Mouse (Mus musculus): Measurements from ENCODE around the gene Gng12.
"Not testable (repeated sequence)": the region's sequence is repeated elsewhere in the genome, so short reads cannot be mapped to it uniquely, and the experiment has no call there.

Gng12 gene

GRCm38 (mm10) chr6:66988363-66988762 is 92.2 kb downstream of the Gng12 start:
- in situ Hi-C loops (cut with MboI, MseI): no loop called here

GRCm38 (mm10) chr6:66989037-66989436 is 92.8 kb downstream of the Gng12 start:
- in situ Hi-C loops (cut with MboI, MseI): no loop called here

DNA sequence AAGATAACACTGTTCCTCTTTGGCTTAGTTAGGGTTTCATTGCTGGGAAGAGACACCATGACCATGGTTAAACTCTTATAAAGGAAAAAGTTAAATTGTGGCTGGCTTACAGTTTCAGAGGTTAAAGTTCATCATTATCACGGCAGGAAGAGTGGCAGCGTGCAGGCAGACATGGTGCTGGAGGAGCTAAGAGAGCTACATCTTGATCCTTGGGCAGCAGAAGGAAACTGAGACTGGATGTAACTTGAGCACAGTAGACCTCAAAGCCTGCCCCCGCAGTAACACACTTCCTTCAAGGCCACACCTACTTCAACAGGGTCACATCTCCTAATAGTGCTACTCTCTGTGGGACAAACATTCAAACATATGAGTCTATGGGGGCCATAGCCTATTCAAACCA is 93.3 kb downstream of the Gng12 start:
- in situ Hi-C loops (cut with MboI, MseI): no loop called here

DNA sequence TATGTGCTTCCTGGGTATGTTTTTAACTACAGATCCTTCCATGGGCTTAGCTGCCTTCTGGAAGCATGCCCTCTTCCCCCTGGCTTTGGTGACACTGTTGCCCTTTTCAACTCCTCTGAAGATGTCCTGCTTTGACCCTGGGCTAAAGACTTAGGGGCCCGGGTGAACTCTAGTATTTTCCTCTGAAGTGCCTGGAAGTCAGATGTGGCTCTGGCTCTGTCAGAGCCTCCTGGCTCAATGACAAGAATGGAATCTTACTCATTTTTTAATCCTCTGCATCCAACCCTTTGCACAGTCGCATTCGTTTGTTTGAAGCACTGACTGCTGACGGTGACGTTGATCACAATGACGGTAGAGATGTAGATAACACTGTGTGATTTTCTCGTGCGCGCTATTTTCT is 96.0 kb downstream of the Gng12 start:
- in situ Hi-C loops (cut with MboI, MseI): loop anchor here (10.0 kb wide), 1 partner anchor 1023 kb away; no protein-coding TSS in a partner anchor

DNA sequence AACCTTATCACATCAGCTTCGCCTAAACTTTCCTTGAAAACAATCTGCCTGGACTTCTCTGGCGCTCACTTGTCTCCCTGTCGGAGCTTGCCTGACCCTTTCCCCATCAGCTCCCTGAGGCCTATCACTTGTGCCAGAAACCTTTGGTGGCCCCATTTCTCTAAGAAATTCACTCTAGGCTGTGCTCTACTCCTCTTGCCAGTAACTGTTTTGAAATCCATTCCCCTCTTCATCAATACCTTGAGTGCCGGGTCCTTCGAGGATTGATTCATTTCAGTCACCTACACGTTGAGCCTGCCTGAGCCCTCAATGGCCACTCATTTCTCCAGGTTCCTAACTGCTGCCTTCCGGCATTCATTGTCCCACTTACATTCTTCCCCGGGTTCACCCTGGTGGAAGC is 96.6 kb downstream of the Gng12 start:
- in situ Hi-C loops (cut with MboI, MseI): loop anchor here (10.0 kb wide), 1 partner anchor 1022 kb away; no protein-coding TSS in a partner anchor

DNA sequence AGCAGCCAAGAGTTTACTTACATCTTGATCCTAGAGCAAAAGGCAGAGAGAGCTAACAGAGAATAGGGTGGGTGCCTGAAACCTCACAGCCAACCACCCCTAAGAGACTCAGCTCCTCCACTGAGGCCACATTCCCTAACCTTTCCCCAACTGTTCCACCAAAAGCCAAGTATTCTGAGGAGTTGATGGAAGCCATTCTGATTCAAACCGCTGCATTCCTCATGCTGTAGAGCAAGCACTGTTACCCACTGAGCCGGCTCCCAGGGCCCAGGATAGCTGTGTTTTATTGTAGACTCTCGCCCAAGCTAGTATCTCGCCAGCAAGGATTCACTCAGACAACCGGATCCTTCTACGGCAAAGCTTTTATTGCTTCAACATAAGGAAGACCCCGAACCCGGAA is 98.8 kb downstream of the Gng12 start:
- in situ Hi-C loops (cut with MboI, MseI): loop anchor here (10.0 kb wide), 1 partner anchor 1020 kb away; no protein-coding TSS in a partner anchor

GRCm38 (mm10) chr6:66995825-66996224 is 99.6 kb downstream of the Gng12 start:
- in situ Hi-C loops (cut with MboI, MseI): loop anchor here (10.0 kb wide), 1 partner anchor 1019 kb away; no protein-coding TSS in a partner anchor

DNA sequence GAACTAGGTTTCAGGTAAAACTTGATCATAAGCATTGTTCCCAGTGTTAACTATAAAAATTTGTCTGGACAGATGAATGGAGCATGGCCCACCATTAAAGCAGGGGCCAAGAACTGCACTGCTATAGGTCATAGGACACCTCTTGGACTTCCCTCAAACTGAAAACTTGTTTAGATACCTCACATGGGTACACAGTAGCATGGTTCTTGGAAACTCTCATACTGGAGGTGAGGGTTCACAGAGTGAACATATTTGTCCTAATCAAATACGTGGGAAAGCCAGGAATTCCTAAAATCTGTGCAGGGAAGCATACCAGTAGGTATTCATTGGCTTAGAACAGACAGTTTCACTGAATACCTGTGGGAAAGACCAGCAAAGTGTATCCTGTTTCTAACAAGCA is 100.1 kb downstream of the Gng12 start:
- in situ Hi-C loops (cut with MboI, MseI): loop anchor here (10.0 kb wide), 1 partner anchor 1019 kb away; no protein-coding TSS in a partner anchor

- in situ Hi-C loops (cut with MboI, MseI): loop anchor here (10.0 kb wide), 1 partner anchor 1016 kb away; no protein-coding TSS in a partner anchor
Measured at GRCm38 (mm10) chr6:66998645-66999044, 102.4 kb downstream of the Gng12 start.

DNA sequence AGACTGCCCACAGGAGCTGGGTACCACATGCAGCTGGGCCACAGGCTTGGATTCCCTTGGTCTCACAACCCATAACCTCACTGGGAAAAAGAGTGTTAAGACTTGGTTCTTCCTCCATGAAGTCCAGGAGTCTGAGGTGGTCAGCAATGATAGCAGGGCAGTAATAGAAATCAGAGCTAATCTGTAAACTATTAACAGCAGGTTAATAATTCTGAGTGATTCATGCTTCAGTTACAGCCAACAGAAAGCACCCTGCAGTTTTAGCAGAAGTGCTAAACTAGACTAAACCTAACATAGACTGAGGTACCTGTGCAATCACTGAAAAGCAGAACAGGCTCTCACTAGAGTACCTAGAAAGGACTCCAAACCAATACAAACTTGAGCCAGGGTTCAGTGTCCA is 103.6 kb downstream of the Gng12 start:
- in situ Hi-C loops (cut with MboI, MseI): loop anchor here (10.0 kb wide), 1 partner anchor 1015 kb away; no protein-coding TSS in a partner anchor

GRCm38 (mm10) chr6:67009888-67010287 is 113.7 kb downstream of the Gng12 start:
- in situ Hi-C loops (cut with MboI, MseI): no loop called here

DNA sequence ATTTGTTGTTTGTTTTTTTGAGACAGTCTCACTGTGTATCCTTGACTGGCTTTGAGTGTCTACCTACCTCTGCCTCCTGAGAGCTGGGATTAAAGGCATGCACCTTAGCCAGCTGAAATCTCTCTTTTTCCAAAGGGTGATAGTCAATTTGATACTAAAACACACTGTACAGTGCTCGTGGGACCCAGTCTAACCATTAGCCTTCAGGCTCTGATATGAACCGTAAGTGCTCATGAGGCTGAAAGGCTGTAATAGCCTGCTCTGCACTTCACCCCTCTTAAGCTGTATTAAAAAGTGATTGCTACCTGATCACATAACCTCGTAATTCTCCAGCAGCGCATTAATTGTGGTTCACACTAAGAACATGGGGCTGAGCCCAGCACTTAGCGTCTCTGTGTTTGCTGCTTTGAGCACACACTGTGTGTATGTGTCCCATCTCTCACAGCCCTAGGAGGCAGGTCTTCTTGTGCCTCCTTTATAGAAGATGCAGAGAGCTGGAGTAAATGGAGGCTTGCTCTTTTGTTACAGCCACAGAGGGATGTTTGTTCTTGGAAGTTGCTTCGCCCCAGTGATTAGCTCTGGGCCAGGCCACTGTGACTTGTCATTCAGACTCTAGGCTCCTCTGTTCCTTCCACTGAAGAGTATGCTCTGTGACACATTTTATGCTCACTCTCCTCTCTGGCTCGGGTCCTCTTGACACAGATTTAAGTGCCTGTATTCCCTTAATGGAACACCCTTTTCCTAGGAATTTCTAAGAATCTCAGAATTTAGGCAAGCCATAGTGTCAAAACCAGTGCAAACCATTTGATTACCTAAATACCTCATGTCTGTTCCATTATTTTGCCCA is 114.4 kb downstream of the Gng12 start:
- in situ Hi-C loops (cut with MboI, MseI): no loop called here

DNA sequence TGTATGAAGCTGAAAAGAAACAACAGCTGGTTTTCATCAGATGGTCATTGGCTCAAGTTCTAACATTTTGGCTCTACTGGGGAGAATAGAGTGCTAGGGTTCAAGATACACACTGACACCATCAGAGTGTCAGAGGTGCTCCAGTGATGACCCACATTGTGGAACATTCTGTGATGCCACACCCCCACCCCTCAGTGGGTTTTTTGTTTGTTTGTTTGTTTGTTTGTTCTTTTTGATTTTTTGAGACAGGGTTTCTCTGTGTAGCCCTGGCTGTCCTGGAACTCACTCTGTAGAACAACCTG is 115.0 kb downstream of the Gng12 start:
- in situ Hi-C loops (cut with MboI, MseI): no loop called here

GRCm38 (mm10) chr6:67013293-67013948 is 117.2 kb downstream of the Gng12 start:
- in situ Hi-C loops (cut with MboI, MseI): no loop called here

- in situ Hi-C loops (cut with MboI, MseI): no loop called here
Measured at GRCm38 (mm10) chr6:67013949-67014678, 117.9 kb downstream of the Gng12 start.

DNA sequence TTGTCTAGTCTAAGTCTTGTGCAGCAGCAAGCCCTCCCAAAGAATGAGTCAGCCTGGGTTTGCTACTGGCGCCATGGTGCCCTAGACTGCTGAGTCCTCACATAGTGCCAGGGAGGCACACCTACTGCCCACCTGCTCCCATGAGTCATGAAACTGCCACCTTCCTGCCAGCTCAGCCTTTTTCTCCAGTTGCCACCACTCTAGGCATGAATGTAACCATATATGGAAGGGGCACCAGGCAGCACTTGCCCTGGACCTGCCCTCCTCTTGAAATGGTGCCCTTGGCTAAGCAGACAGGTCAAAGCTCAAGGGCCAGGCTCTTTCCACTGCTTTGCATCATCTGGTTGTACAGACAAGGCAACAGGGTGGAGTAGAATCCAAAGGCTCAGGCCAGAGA is 118.5 kb downstream of the Gng12 start:
- in situ Hi-C loops (cut with MboI, MseI): no loop called here

GRCm38 (mm10) chr6:67015739-67016519 is 119.7 kb downstream of the Gng12 start:
- in situ Hi-C loops (cut with MboI, MseI): no loop called here

DNA sequence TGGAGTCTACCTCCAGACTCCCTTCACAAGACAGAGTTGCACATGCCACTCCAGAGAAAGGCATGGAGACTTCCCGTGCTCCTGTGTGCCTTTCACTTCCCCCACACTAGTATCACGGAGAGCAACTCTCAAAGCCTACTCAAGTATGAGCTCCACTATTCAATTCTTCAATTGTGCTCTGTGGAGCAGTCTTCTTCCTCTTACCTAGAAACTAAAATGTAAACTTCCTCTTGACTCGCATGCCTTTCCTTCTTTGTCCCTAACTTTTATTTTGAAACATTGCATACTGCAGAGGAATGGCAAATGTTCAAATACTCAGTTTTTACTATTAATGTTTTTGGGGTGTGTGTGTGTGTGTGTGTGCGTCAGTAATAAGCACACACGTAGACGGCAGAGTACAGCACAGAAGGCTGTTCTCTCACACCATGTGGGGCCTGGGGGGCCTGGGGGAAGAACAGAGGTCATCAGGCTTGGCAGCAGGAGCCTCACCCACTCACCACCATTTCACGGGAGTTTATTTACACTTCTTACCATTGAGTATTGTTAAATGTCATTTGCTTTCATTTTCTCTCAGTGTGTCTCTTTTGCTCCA is 120.4 kb downstream of the Gng12 start:
- in situ Hi-C loops (cut with MboI, MseI): no loop called here

DNA sequence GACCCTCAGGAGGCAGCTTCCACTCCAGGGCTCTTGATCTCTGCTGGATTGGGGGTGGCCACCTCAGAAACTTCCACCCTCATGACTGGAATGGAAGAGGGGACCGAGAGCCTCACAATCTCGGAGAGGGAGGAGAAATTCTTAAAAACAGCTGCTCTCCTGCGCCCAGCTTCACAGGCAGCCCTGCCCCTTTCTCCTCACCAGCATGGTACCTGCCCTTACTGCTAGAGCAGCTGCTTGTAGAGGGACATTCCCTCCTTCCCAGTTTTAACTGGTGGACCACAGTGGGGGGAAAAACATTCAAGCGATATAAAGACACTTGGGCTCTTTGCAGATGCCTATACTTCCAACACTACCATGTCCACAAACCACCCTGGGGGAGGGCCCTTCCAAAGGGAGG is 122.2 kb downstream of the Gng12 start:
- in situ Hi-C loops (cut with MboI, MseI): no loop called here

- in situ Hi-C loops (cut with MboI, MseI): not testable (repeated sequence)
Measured at GRCm38 (mm10) chr6:67019001-67019400, 122.8 kb downstream of the Gng12 start.

GRCm38 (mm10) chr6:67021308-67021707 is 125.1 kb downstream of the Gng12 start:
- in situ Hi-C loops (cut with MboI, MseI): loop anchor here (5.0 kb wide), 1 partner anchor 54 kb away; no protein-coding TSS in a partner anchor

Data from T-helper 2 cell (primary cell).